Mouse (Mus musculus): ENCODE data around the gene 4930518I15Rik. TPM values are rescaled to one million over a fixed set of nuclear protein-coding genes. Genes with fewer than 3 reads are reported as not detected.
A peak's percentile ranks its signal among the peaks of the same experiment; 100 is the strongest.
"Not testable (repeated sequence)": the region's sequence is repeated elsewhere in the genome, so short reads cannot be mapped to it uniquely, and the experiment has no call there.

The 4930518I15Rik gene
- polyA plus RNA-seq, 1 experiment from 2014 or later: 9.7 TPM

GRCm38 (mm10) chr2:156858671-156859070 is 925 bp upstream of the 4930518I15Rik start:
- no peak overlapping the region for H3K4me3 ChIP-seq (replicated peaks)
- peaks cover 26% of the 10 kb centered on the region for H3K4me1 ChIP-seq
- no peaks in the 10 kb centered on the region for H3K9me3 ChIP-seq (replicated peaks)
- peaks cover 10% of the 10 kb centered on the region; the same call in 1 of the 2 replicates for H3K36me3 ChIP-seq
- peak overlapping the region; percentile 59; the same call in 1 of the 2 replicates for H3K27ac ChIP-seq (replicated peaks)
- no peak for ATAC-seq (ENCODE audit: insufficient number of reproducible peaks, low FRiP score, low TSS enrichment, low read depth)
- no peaks in the 10 kb centered on the region for H3K27me3 ChIP-seq
- 53% methylated on average over 7 of the region's 7 CpGs for WGBS
- no peak overlapping the region for H3K9ac ChIP-seq
- H3K4me2 ChIP-seq (replicated peaks): no peak overlapping the region

- no peak overlapping the region for H3K9ac ChIP-seq
- ATAC-seq (ENCODE audit: insufficient number of reproducible peaks, low FRiP score, low TSS enrichment, low read depth): no peak
- no peak overlapping the region; the same call in 1 of the 2 replicates for H3K27ac ChIP-seq (replicated peaks)
- H3K27me3 ChIP-seq: no peaks in the 10 kb centered on the region
- H3K36me3 ChIP-seq: peaks cover 10% of the 10 kb centered on the region; the same call in 1 of the 2 replicates
- no peak overlapping the region for H3K4me3 ChIP-seq (replicated peaks)
- 64% methylated on average over 3 of the region's 3 CpGs for WGBS
- H3K4me1 ChIP-seq: peaks cover 24% of the 10 kb centered on the region
- no peaks in the 10 kb centered on the region for H3K9me3 ChIP-seq (replicated peaks)
- H3K4me2 ChIP-seq (replicated peaks): no peak overlapping the region
Measured at GRCm38 (mm10) chr2:156857385-156857791, 358 bp downstream of the 4930518I15Rik start.

- Histone ChIP-seq H3K4me2 (replicated peaks) (no peak overlapping the region), H3K4me1 (peaks cover 17% of the 10 kb centered on the region), H3K9ac (no peak overlapping the region), H3K27ac (replicated peaks) (no peak overlapping the region), H3K36me3 (peaks cover 19% of the 10 kb centered on the region), H3K9me3 (replicated peaks) (no peaks in the 10 kb centered on the region), H3K27me3 (no peaks in the 10 kb centered on the region), H3K4me3 (replicated peaks) (no peak overlapping the region)
- WGBS: 91% methylated on average over 1 of the region's 1 CpGs
- no peak for ATAC-seq (ENCODE audit: insufficient number of reproducible peaks, low FRiP score, low TSS enrichment, low read depth)
Measured at GRCm38 (mm10) chr2:156856311-156856710, 1.4 kb downstream of the 4930518I15Rik start.

GRCm38 (mm10) chr2:156853999-156854771 is 3.6 kb downstream of the 4930518I15Rik start:
- Histone ChIP-seq H3K27ac (replicated peaks) (peak overlapping the region; percentile 71; the same call in 1 of the 2 replicates), H3K4me1 (peaks cover 17% of the 10 kb centered on the region), H3K36me3 (peaks cover 40% of the 10 kb centered on the region)
- not testable (repeated sequence) for H3K9ac ChIP-seq; ATAC-seq (ENCODE audit: insufficient number of reproducible peaks, low FRiP score, low TSS enrichment, low read depth); H3K4me3 ChIP-seq (replicated peaks); H3K9me3 ChIP-seq (replicated peaks); H3K27me3 ChIP-seq; H3K4me2 ChIP-seq (replicated peaks)
- WGBS: 25% methylated on average over 13 of the region's 13 CpGs

- WGBS: 76% methylated on average over 9 of the region's 13 CpGs
- ATAC-seq (ENCODE audit: insufficient number of reproducible peaks, low FRiP score, low TSS enrichment, low read depth): peak; percentile 50; the same call in 1 of the 2 replicates
- H3K9ac ChIP-seq; H3K4me2 ChIP-seq (replicated peaks); H3K27me3 ChIP-seq; H3K4me3 ChIP-seq (replicated peaks); H3K27ac ChIP-seq (replicated peaks); H3K9me3 ChIP-seq (replicated peaks): not testable (repeated sequence)
- H3K36me3 ChIP-seq: peaks cover 40% of the 10 kb centered on the region
- H3K4me1 ChIP-seq: peaks cover 16% of the 10 kb centered on the region
Measured at GRCm38 (mm10) chr2:156853584-156853983, 4.2 kb downstream of the 4930518I15Rik start.

- Histone ChIP-seq H3K9ac (no peak overlapping the region), H3K9me3 (replicated peaks) (no peaks in the 10 kb centered on the region), H3K27me3 (no peaks in the 10 kb centered on the region), H3K27ac (replicated peaks) (no peak overlapping the region), H3K4me3 (replicated peaks) (no peak overlapping the region), H3K4me1 (peaks cover 34% of the 10 kb centered on the region), H3K36me3 (peaks cover 58% of the 10 kb centered on the region), H3K4me2 (replicated peaks) (no peak overlapping the region)
- 83% methylated on average over 5 of the region's 5 CpGs for WGBS
- no peak for ATAC-seq (ENCODE audit: insufficient number of reproducible peaks, low FRiP score, low TSS enrichment, low read depth)
Measured at GRCm38 (mm10) chr2:156850505-156850904, 7.2 kb downstream of the 4930518I15Rik start.

- H3K4me2 ChIP-seq (replicated peaks): no peak overlapping the region
- no peaks in the 10 kb centered on the region for H3K27me3 ChIP-seq
- ATAC-seq (ENCODE audit: insufficient number of reproducible peaks, low FRiP score, low TSS enrichment, low read depth): no peak
- 80% methylated on average over 6 of the region's 6 CpGs for WGBS
- no peaks in the 10 kb centered on the region for H3K9me3 ChIP-seq (replicated peaks)
- H3K4me1 ChIP-seq: peaks cover 47% of the 10 kb centered on the region
- no peak overlapping the region for H3K27ac ChIP-seq (replicated peaks)
- no peak overlapping the region for H3K4me3 ChIP-seq (replicated peaks)
- peaks cover 63% of the 10 kb centered on the region for H3K36me3 ChIP-seq
- no peak overlapping the region for H3K9ac ChIP-seq
Measured at GRCm38 (mm10) chr2:156848526-156849182, 9.1 kb downstream of the 4930518I15Rik start.

- Histone ChIP-seq H3K36me3 (peaks cover 63% of the 10 kb centered on the region), H3K27me3 (no peaks in the 10 kb centered on the region), H3K9me3 (replicated peaks) (no peaks in the 10 kb centered on the region), H3K27ac (replicated peaks) (no peak overlapping the region), H3K4me1 (peaks cover 57% of the 10 kb centered on the region), H3K4me3 (replicated peaks) (no peak overlapping the region), H3K9ac (no peak overlapping the region), H3K4me2 (replicated peaks) (no peak overlapping the region)
- 36% methylated on average over 6 of the region's 6 CpGs for WGBS
- no peak for ATAC-seq (ENCODE audit: insufficient number of reproducible peaks, low FRiP score, low TSS enrichment, low read depth)
Measured at GRCm38 (mm10) chr2:156847653-156848052, 10.1 kb downstream of the 4930518I15Rik start.

- Histone ChIP-seq H3K9ac (no peak overlapping the region), H3K27me3 (no peaks in the 10 kb centered on the region), H3K27ac (replicated peaks) (peak overlapping the region; percentile 75), H3K4me1 (peaks cover 73% of the 10 kb centered on the region), H3K4me3 (replicated peaks) (no peak overlapping the region), H3K36me3 (peaks cover 38% of the 10 kb centered on the region), H3K4me2 (replicated peaks) (0 out of 2 replicates have a peak overlapping the region, but pooled peaks have one; percentile 6), H3K9me3 (replicated peaks) (no peaks in the 10 kb centered on the region)
- no peak for ATAC-seq (ENCODE audit: insufficient number of reproducible peaks, low FRiP score, low TSS enrichment, low read depth)
- 30% methylated on average over 10 of the region's 10 CpGs for whole genome bisulfite sequencing
Measured at GRCm38 (mm10) chr2:156844715-156845114, 13.0 kb downstream of the 4930518I15Rik start.

- 68% methylated on average over 10 of the region's 10 CpGs for WGBS
- Histone ChIP-seq H3K4me1 (peaks cover 79% of the 10 kb centered on the region), H3K27ac (replicated peaks) (no peak overlapping the region)
Measured at GRCm38 (mm10) chr2:156843331-156843730, 14.4 kb downstream of the 4930518I15Rik start.

GRCm38 (mm10) chr2:156842711-156843110 is 15.0 kb downstream of the 4930518I15Rik start:
- no peak for ATAC-seq (ENCODE audit: insufficient number of reproducible peaks, low FRiP score, low TSS enrichment, low read depth)
- Histone ChIP-seq H3K9me3 (replicated peaks) (no peaks in the 10 kb centered on the region), H3K27me3 (no peaks in the 10 kb centered on the region), H3K4me3 (replicated peaks) (peak overlapping the region; percentile 75), H3K4me1 (peaks cover 77% of the 10 kb centered on the region), H3K36me3 (peaks cover 27% of the 10 kb centered on the region), H3K4me2 (replicated peaks) (peak overlapping the region; percentile 77), H3K9ac (0 out of 2 replicates have a peak overlapping the region, but pooled peaks have one; percentile 15), H3K27ac (replicated peaks) (peak overlapping the region; percentile 92)
- WGBS: 13% methylated on average over 11 of the region's 11 CpGs

More at GRCm38 (mm10) chr2:156843331-156843730, 14.4 kb downstream of the 4930518I15Rik start:
- H3K4me3 ChIP-seq (replicated peaks): no peak overlapping the region
- no peaks in the 10 kb centered on the region for H3K9me3 ChIP-seq (replicated peaks)
- H3K27me3 ChIP-seq: no peaks in the 10 kb centered on the region
- H3K4me2 ChIP-seq (replicated peaks): peak overlapping the region; percentile 77; the same call in 1 of the 2 replicates
- no peak overlapping the region for H3K9ac ChIP-seq
- peaks cover 33% of the 10 kb centered on the region for H3K36me3 ChIP-seq
- no peak for ATAC-seq (ENCODE audit: insufficient number of reproducible peaks, low FRiP score, low TSS enrichment, low read depth)

Data from embryonic facial prominence, embryonic 15.5 days (tissue).